16 mouse cellular contexts compared by ENCODE assay signal in the genomic region with DNA sequence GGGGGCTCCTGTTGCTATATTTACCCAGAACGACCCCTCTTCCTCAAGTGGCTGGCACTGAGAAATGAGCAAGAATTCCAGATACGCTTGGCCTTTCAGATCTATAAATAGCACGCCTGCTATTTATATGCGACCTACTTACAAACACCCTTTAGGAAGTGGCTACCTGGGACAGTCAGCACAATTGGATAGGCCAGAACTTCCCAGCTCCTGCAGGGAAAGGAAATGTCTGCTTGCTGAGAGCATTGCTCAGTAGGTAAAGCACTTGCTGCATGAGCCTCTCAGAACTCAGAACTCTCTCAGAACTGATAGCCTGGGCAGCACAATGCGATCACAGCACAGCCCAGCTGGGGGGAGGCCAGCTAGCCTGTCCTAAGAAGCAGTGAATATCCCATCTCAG. TPM values are rescaled to one million over a fixed set of nuclear protein-coding genes. Genes with fewer than 3 reads are reported as not detected.
DNase-seq lines count a peak whose midpoint lies in the region; ATAC-seq lines count a peak whose summit lies in the region.
"Had no signal": no experiment of that assay in that cellular context is flagged by ENCODE, and none has a peak within 500 bp of the region (broad histone marks: within the 10 kb centered on the region; RNA-seq: fewer than 3 reads in every experiment).

No protein-coding gene starts in this region.

- H3K36me3 ChIP-seq in lung, embryonic 15.5 days: peaks cover 6% of the 10 kb centered on the region

- intact Hi-C loops in heart, postnatal 36 days (cut with DNase I): loop anchor here (10.0 kb wide), 1 partner anchor 91 kb away; no protein-coding TSS in a partner anchor

- peak; percentile 30 to 33 for DNase-seq in cerebellum, postnatal 25 days
- no peak for DNase-seq in cerebellum, adult 8-10 months
- no peak for DNase-seq in lung, postnatal 36 days
- peak; percentile 68 for DNase-seq in heart, adult 9 months (ENCODE audit: low spot score in 2 of 2)
- DNase-seq in heart, postnatal 36 days: peak; percentile 13 to 28
- DNase-seq in embryo, embryonic 9.5 days (ENCODE audit: extremely low spot score): no peak
- no peak for DNase-seq in right cerebral cortex, postnatal 10 days (ENCODE audit: low spot score in 2 of 2)
- DNase-seq: cerebellum, adult 9-10 months; gastrocnemius, postnatal 36 days; kidney, postnatal 10 days; right cerebral cortex, postnatal 4 days had no signal

- H3K9ac ChIP-seq in lung, embryonic 15.5 days: no peak overlapping the region
- H3K9ac ChIP-seq: embryonic facial prominence, embryonic 12.5 days; forebrain, embryonic 13.5 days; neural tube, embryonic 15.5 days had no signal

- ATAC-seq in lung, embryonic 15.5 days (ENCODE audit: borderline replicate concordance, extremely low read depth, low FRiP score, low TSS enrichment): no peak
- ATAC-seq: activated CD4-positive, CD25-positive, alpha-beta regulatory T cell, adult 4 months; forebrain, embryonic 13.5 days had no signal

- H3K4me1 ChIP-seq in lung, embryonic 15.5 days: peaks cover 25% of the 10 kb centered on the region

- WGBS in lung, embryonic 15.5 days: 16% methylated on average over 5 of the region's 5 CpGs

- no peaks in the 10 kb centered on the region for H3K27me3 ChIP-seq in lung, embryonic 15.5 days
- H3K27me3 ChIP-seq: embryonic facial prominence, embryonic 12.5 days; neural tube, embryonic 15.5 days had no signal

- H3K9me3 ChIP-seq in lung, embryonic 15.5 days: peaks cover 9% of the 10 kb centered on the region

- H3K27ac ChIP-seq in lung, embryonic 15.5 days: 0 out of 2 replicates have a peak overlapping the region, but pooled peaks have one; percentile 25
- H3K27ac ChIP-seq: embryonic facial prominence, embryonic 12.5 days; forebrain, embryonic 13.5 days; neural tube, embryonic 15.5 days had no signal

- no peak overlapping the region for H3K4me2 ChIP-seq in lung, embryonic 15.5 days
- H3K4me2 ChIP-seq: embryonic facial prominence, embryonic 12.5 days; forebrain, embryonic 13.5 days; neural tube, embryonic 15.5 days had no signal

- H3K4me3 ChIP-seq in lung, embryonic 15.5 days: no peak overlapping the region
- H3K4me3 ChIP-seq: embryonic facial prominence, embryonic 12.5 days; forebrain, embryonic 13.5 days; neural tube, embryonic 15.5 days had no signal

RNA-seq across cellular contexts. Expression of a gene that starts 3.4 kb away (rescaled TPM):
- polyA plus RNA-seq in lung, embryonic 15.5 days (2015; fragmentation: Nextera tagmentation; extraction: Ambion mirVana): 6.7 and 6.8 TPM in 2 replicates
- 1 to 10 TPM; 6.3 to 7.4 TPM for total RNA-seq in heart, postnatal 36 days (2021)

Comparison
In these comparisons a context has a peak if more than half of its experiments do, and no peak if none do; other contexts are left out.
1. DNase-seq: peak in cerebellum, postnatal 25 days (2 of 2), heart, adult 9 months (2 of 2) and heart, postnatal 36 days (2 of 2); none in cerebellum, adult 8-10 months (single experiment), lung, postnatal 36 days (single experiment), embryo, embryonic 9.5 days (single experiment) and right cerebral cortex, postnatal 10 days (0 of 2).